Mouse (Mus musculus) ES-Bruce4 (cell line): ENCODE results near the gene Kcnma1. TPM values are rescaled to one million over a fixed set of nuclear protein-coding genes. Genes with fewer than 3 reads are reported as not detected.
A peak's percentile ranks its signal among the peaks of the same experiment; 100 is the strongest.

Experiments used
- H3K27ac ChIP-seq: 2 replicates; pipeline ENCODE4 v1.5.1; 2012; ENCODE audit warnings: low read length, inconsistent platforms; ENCODE audit not compliant: insufficient read depth
- H3K27me3 ChIP-seq: 2 replicates; pipeline ENCODE4 v1.6.1; 2012; ENCODE audit warnings: mild to moderate bottlenecking, low read length, inconsistent platforms; ENCODE audit not compliant: control insufficient read depth, poor library complexity, insufficient read depth, severe bottlenecking
- H3K36me3 ChIP-seq: 2 replicates; pipeline ENCODE4 v1.6.1; 2012; ENCODE audit warnings: inconsistent platforms, mild to moderate bottlenecking, low read length, moderate library complexity; ENCODE audit not compliant: control insufficient read depth, poor library complexity, insufficient read depth, severe bottlenecking
- H3K4me1 ChIP-seq: one replicate; pipeline ENCODE4 v1.8.1; 2011; ENCODE audit warnings: low read length; ENCODE audit not compliant: control insufficient read depth, insufficient read depth
- H3K4me3 ChIP-seq: 2 replicates; pipeline ENCODE4 v1.5.1; 2011; ENCODE audit warnings: low read depth, mild to moderate bottlenecking, low read length
- H3K9ac ChIP-seq: 2 replicates; pipeline ENCODE4 v1.6.1; 2012; ENCODE audit warnings: low read depth, mild to moderate bottlenecking, inconsistent platforms; ENCODE audit not compliant: poor library complexity, severe bottlenecking
- H3K9me3 ChIP-seq: replicated peaks from 2 replicates; pipeline ENCODE4 v1.6.1; 2012; ENCODE audit warnings: mild to moderate bottlenecking, low read length, inconsistent platforms; ENCODE audit not compliant: control insufficient read depth, poor library complexity, insufficient read depth, severe bottlenecking
- CTCF ChIP-seq: IDR thresholded peaks from one replicate; pipeline ENCODE4 v1.8.1; 2011; ENCODE audit warnings: low read depth, low read length
- EP300 ChIP-seq: IDR thresholded peaks from 2 replicates; pipeline ENCODE4 v1.6.1; 2011; ENCODE audit warnings: low read depth, low read length; ENCODE audit not compliant: insufficient read depth
- POLR2A ChIP-seq: IDR thresholded peaks from one replicate; pipeline ENCODE4 v1.8.1; 2011; ENCODE audit warnings: low read length; ENCODE audit not compliant: insufficient read depth
- polyA plus RNA-seq: library from polyadenylated mRNA; stranded (reverse); fragments of >200 nt; gene quantifications from 2 replicates; pipeline ENCODE4 v1.2.4, GENCODE M21; 2011; ENCODE audit warnings: low read depth; ENCODE audit not compliant: missing spikeins, insufficient read depth, insufficient read length

Kcnma1 gene
- polyA plus RNA-seq, 1 experiment, result 1.8 TPM

GRCm38 (mm10) chr14:24006276-24006675, 8.0 kb downstream of the Kcnma1 start:
- Histone ChIP-seq H3K27me3 (peaks cover 19% of the 10 kb centered on the region), H3K27ac (no peak overlapping the region), H3K4me1 (no peaks in the 10 kb centered on the region), H3K9me3 (no peaks in the 10 kb centered on the region), H3K36me3 (no peaks in the 10 kb centered on the region), H3K9ac (no peak overlapping the region), H3K4me3 (no peak overlapping the region)
- TF ChIP-seq EP300 (no peak), CTCF (no peak), POLR2A (no peak)

- no peak for TF ChIP-seq POLR2A
- TF ChIP-seq EP300, result no peak
- no peak for TF ChIP-seq CTCF
- Histone ChIP-seq H3K36me3 (no peaks in the 10 kb centered on the region), H3K9me3 (no peaks in the 10 kb centered on the region), H3K27me3 (peaks cover 19% of the 10 kb centered on the region), H3K4me1 (no peaks in the 10 kb centered on the region), H3K4me3 (peak overlapping the region; percentile 94), H3K27ac (no peak overlapping the region), H3K9ac (peak overlapping the region; percentile 94)
Measured at GRCm38 (mm10) chr14:24004471-24005271, 9.6 kb downstream of the Kcnma1 start.

- Histone ChIP-seq H3K4me1 (no peaks in the 10 kb centered on the region), H3K27ac (no peak overlapping the region), H3K4me3 (peak overlapping the region; percentile 97), H3K27me3 (peaks cover 19% of the 10 kb centered on the region), H3K36me3 (no peaks in the 10 kb centered on the region), H3K9me3 (no peaks in the 10 kb centered on the region), H3K9ac (peak overlapping the region; percentile 94)
- TF ChIP-seq EP300 (no peak), CTCF (no peak), POLR2A (no peak)
Measured at GRCm38 (mm10) chr14:24003450-24004381, 10.6 kb downstream of the Kcnma1 start.

GRCm38 (mm10) chr14:24002647-24003046, 11.6 kb downstream of the Kcnma1 start:
- Histone ChIP-seq H3K9me3 (peaks cover 9% of the 10 kb centered on the region; the same call in 1 of the 2 replicates), H3K27me3 (peaks cover 19% of the 10 kb centered on the region), H3K36me3 (no peaks in the 10 kb centered on the region), H3K4me1 (no peaks in the 10 kb centered on the region), H3K9ac (no peak overlapping the region), H3K4me3 (no peak overlapping the region), H3K27ac (no peak overlapping the region)
- no peak for TF ChIP-seq CTCF
- no peak for TF ChIP-seq POLR2A
- no peak for TF ChIP-seq EP300

GRCm38 (mm10) chr14:23997912-23998311, 16.4 kb downstream of the Kcnma1 start:
- no peak overlapping the region for H3K4me3 ChIP-seq
- H3K9me3 ChIP-seq, result peaks cover 9% of the 10 kb centered on the region
- H3K27me3 ChIP-seq, result peaks cover 8% of the 10 kb centered on the region
- TF ChIP-seq POLR2A, result no peak
- no peak for TF ChIP-seq CTCF
- no peak for TF ChIP-seq EP300
- no peak overlapping the region for H3K9ac ChIP-seq
- H3K36me3 ChIP-seq, result no peaks in the 10 kb centered on the region
- H3K4me1 ChIP-seq, result no peaks in the 10 kb centered on the region
- H3K27ac ChIP-seq, result no peak overlapping the region

GRCm38 (mm10) chr14:23995831-23996230, 18.5 kb downstream of the Kcnma1 start:
- Histone ChIP-seq H3K4me3 (no peak overlapping the region), H3K27ac (no peak overlapping the region), H3K9me3 (peaks cover 9% of the 10 kb centered on the region), H3K4me1 (no peaks in the 10 kb centered on the region), H3K9ac (no peak overlapping the region), H3K36me3 (no peaks in the 10 kb centered on the region), H3K27me3 (0 out of 2 replicates have a peak, but pooled peaks cover 2% of the 10 kb centered on the region)
- TF ChIP-seq CTCF, result no peak
- TF ChIP-seq POLR2A, result no peak
- no peak for TF ChIP-seq EP300
